Mouse (Mus musculus) thymus, adult 2 months (tissue): ENCODE measurements around the gene Onecut1. TPM values are rescaled to one million over a fixed set of nuclear protein-coding genes. Genes with fewer than 3 reads are reported as not detected.
A peak's percentile ranks its signal among the peaks of the same experiment; 100 is the strongest.

ENCODE experiments used
- DNase-seq: peaks from one replicate; pipeline ENCODE4 v3.0.0; 2021
- H3K27ac ChIP-seq: fragments of 200-500 bp; 2 replicates; pipeline ENCODE4 v1.5.1; 2012; ENCODE audit warnings: low read length, control low read depth; ENCODE audit not compliant: control insufficient read depth, insufficient read depth
- H3K27me3 ChIP-seq: fragments of 200-500 bp; 2 replicates; pipeline ENCODE4 v1.6.1; 2012; ENCODE audit warnings: mild to moderate bottlenecking, low read length, moderate library complexity, mixed read lengths; ENCODE audit not compliant: control insufficient read depth, insufficient read depth
- H3K36me3 ChIP-seq: fragments of 200-500 bp; 2 replicates; pipeline ENCODE4 v1.6.1; 2012; ENCODE audit warnings: mild to moderate bottlenecking, low read length, moderate library complexity; ENCODE audit not compliant: control insufficient read depth, insufficient read depth
- H3K4me1 ChIP-seq: fragments of 200-500 bp; replicated peaks from 2 replicates; pipeline ENCODE4 v1.6.1; 2012; ENCODE audit warnings: low read length; ENCODE audit not compliant: control insufficient read depth, insufficient read depth
- H3K4me3 ChIP-seq: fragments of 200-500 bp; 2 replicates; pipeline ENCODE4 v1.5.1; 2012; ENCODE audit warnings: mild to moderate bottlenecking, low read length, control low read depth, moderate library complexity; ENCODE audit not compliant: control insufficient read depth, insufficient read depth
- CTCF ChIP-seq: fragments of 200-500 bp; IDR thresholded peaks from 2 replicates; pipeline ENCODE4 v1.5.1; 2012; ENCODE audit warnings: mild to moderate bottlenecking, control low read depth, low read length, moderate library complexity, borderline replicate concordance; ENCODE audit not compliant: control insufficient read depth, poor library complexity, insufficient read depth; ENCODE audit errors: extremely low read depth
- POLR2A ChIP-seq: fragments of 200-500 bp; IDR thresholded peaks from 2 replicates; pipeline ENCODE4 v1.6.1; 2012; ENCODE audit warnings: mild to moderate bottlenecking, low read length, control low read depth, moderate library complexity; ENCODE audit not compliant: control insufficient read depth, poor library complexity, insufficient read depth; ENCODE audit errors: extremely low read depth
- WGBS: fragments of 180-500 bp; shearing (Covaris S2); methylation state at CpG from one replicate; pipeline ENCODE4 v1.1.7; 2018; 5-methylcytosine and 5-hydroxymethylcytosine counted together
- polyA plus RNA-seq: library from polyadenylated mRNA; depleted of rRNA; stranded (reverse); fragments of >200 nt; gene quantifications from 2 replicates; pipeline ENCODE4 v1.2.3, GENCODE M21; 2012

Onecut1 gene
- polyA plus RNA-seq, 1 experiment: 0.03 TPM

GRCm38 (mm10) chr9:74867641-74868205 is 6.0 kb downstream of the Onecut1 start:
- WGBS: 6% methylated on average over 15 of the region's 15 CpGs

GRCm38 (mm10) chr9:74868336-74868950 is 6.7 kb downstream of the Onecut1 start:
- TF ChIP-seq POLR2A (no peak), CTCF (no peak)
- Histone ChIP-seq H3K36me3 (no peaks in the 10 kb centered on the region), H3K4me3 (no peak overlapping the region), H3K27ac (no peak overlapping the region), H3K27me3 (peaks cover 25% of the 10 kb centered on the region), H3K4me1 (no peaks in the 10 kb centered on the region)
- no peak for DNase-seq
- 16% methylated on average over 22 of the region's 22 CpGs for WGBS

More at GRCm38 (mm10) chr9:74867641-74868205, 6.0 kb downstream of the Onecut1 start:
- Histone ChIP-seq H3K27ac (no peak overlapping the region), H3K36me3 (no peaks in the 10 kb centered on the region), H3K4me1 (no peaks in the 10 kb centered on the region), H3K27me3 (peaks cover 25% of the 10 kb centered on the region), H3K4me3 (no peak overlapping the region)
- DNase-seq: peak; percentile 13
- no peak for TF ChIP-seq CTCF
- no peak for TF ChIP-seq POLR2A

DNA sequence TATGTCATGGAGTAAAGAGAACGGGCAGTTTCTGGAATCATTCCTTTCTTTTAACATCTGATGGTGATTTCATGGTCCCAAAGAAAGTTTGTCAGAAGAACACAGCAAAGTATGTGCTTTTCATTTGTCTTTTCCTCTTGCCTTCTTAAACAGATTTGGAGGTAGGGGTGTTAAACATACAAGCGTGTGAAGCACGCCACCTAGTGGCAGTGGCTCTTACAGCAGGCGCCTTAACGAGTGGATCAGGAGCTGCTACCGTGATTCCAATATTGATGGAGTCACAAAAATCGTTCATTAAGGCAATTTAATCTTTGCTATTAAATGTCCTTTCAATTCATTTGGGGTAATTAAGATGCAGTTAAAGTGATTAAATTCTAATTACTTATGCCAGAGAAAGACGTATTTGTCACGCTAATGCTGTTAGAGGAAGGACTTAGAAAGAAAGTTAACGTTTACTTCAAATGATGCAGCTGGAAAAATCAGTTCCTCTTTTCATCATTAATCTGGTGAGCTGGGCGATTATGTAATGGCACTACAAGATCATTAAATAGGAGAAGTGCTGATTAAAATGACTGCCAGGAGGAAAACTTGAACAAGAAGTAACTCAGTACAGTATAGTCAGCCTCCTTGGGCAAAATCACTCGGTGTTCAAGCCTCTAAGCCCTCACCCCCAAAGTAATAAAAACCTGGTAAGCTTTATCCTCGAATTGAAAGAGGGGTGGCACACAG is 9.4 kb downstream of the Onecut1 start:
- Histone ChIP-seq H3K27me3 (peaks cover 15% of the 10 kb centered on the region), H3K4me1 (no peaks in the 10 kb centered on the region), H3K36me3 (no peaks in the 10 kb centered on the region), H3K27ac (no peak overlapping the region), H3K4me3 (no peak overlapping the region)
- peak; percentile 33 for DNase-seq
- 9% methylated on average over 13 of the region's 13 CpGs for WGBS
- no peak for TF ChIP-seq CTCF
- TF ChIP-seq POLR2A: no peak

DNA sequence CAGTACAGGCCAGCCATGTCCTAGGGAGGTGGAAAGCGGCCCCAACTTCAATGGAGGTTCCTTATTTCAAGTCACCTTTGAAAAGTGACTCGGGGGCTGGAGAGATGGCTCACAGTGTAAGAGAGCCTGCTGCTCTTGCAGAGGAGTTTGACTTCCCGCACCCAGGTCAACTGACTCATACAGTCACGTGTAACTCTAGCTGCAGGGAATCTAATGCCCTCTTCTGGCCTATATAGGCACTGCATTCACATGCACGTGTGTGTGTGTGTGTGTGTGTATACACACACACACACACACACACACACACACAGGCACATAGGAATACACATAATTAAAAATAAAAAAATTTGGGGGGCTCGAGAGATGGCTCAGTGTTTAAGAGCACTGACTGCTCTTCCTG is 14.6 kb downstream of the Onecut1 start:
- no peak for DNase-seq
- TF ChIP-seq POLR2A (no peak), CTCF (no peak)
- no peaks in the 10 kb centered on the region for H3K36me3 ChIP-seq
- no peak overlapping the region for H3K4me3 ChIP-seq
- 60% methylated on average over 6 of the region's 6 CpGs for WGBS
- H3K27ac ChIP-seq: no peak overlapping the region
- no peaks in the 10 kb centered on the region for H3K4me1 ChIP-seq
- 0 out of 2 replicates have a peak, but pooled peaks cover 2% of the 10 kb centered on the region for H3K27me3 ChIP-seq

- no peaks in the 10 kb centered on the region for H3K36me3 ChIP-seq
- no peak overlapping the region for H3K27ac ChIP-seq
- H3K27me3 ChIP-seq: 0 out of 2 replicates have a peak, but pooled peaks cover 2% of the 10 kb centered on the region
- no peak for DNase-seq
- no peaks in the 10 kb centered on the region for H3K4me1 ChIP-seq
- TF ChIP-seq CTCF: no peak
- no peak for TF ChIP-seq POLR2A
- WGBS: 93% methylated on average over 2 of the region's 2 CpGs
- H3K4me3 ChIP-seq: no peak overlapping the region
Measured at GRCm38 (mm10) chr9:74877709-74878108, 16.0 kb downstream of the Onecut1 start.

GRCm38 (mm10) chr9:74887866-74888265 is 26.1 kb downstream of the Onecut1 start:
- TF ChIP-seq POLR2A: no peak
- TF ChIP-seq CTCF: no peak
- Histone ChIP-seq H3K4me3 (no peak overlapping the region), H3K27ac (no peak overlapping the region), H3K4me1 (no peaks in the 10 kb centered on the region), H3K27me3 (no peaks in the 10 kb centered on the region), H3K36me3 (no peaks in the 10 kb centered on the region)
- 78% methylated on average over 4 of the region's 4 CpGs for WGBS
- DNase-seq: no peak

- H3K27ac ChIP-seq: no peak overlapping the region
- 89% methylated on average over 7 of the region's 7 CpGs for WGBS
Measured at GRCm38 (mm10) chr9:74896742-74897141, 35.0 kb downstream of the Onecut1 start.

More at GRCm38 (mm10) chr9:74896742-74897141, 35.0 kb downstream of the Onecut1 start:
- DNase-seq: no peak
- Histone ChIP-seq H3K27me3 (no peaks in the 10 kb centered on the region), H3K4me1 (no peaks in the 10 kb centered on the region), H3K4me3 (no peak overlapping the region), H3K36me3 (no peaks in the 10 kb centered on the region)
- TF ChIP-seq CTCF (no peak), POLR2A (no peak)
